Mouse (Mus musculus) heart, adult 11 months (tissue): Measurements from ENCODE around the gene Dag1.

ENCODE experiments used
- DNase-seq: peaks from one replicate; pipeline ENCODE4 v3.0.0; 2022

Gene Dag1

GRCm38 (mm10) chr9:108182806-108183506 is 80.8 kb downstream of the Dag1 start:
- no peak for DNase-seq

GRCm38 (mm10) chr9:108178391-108178790 is 85.4 kb downstream of the Dag1 start:
- no peak for DNase-seq

DNA sequence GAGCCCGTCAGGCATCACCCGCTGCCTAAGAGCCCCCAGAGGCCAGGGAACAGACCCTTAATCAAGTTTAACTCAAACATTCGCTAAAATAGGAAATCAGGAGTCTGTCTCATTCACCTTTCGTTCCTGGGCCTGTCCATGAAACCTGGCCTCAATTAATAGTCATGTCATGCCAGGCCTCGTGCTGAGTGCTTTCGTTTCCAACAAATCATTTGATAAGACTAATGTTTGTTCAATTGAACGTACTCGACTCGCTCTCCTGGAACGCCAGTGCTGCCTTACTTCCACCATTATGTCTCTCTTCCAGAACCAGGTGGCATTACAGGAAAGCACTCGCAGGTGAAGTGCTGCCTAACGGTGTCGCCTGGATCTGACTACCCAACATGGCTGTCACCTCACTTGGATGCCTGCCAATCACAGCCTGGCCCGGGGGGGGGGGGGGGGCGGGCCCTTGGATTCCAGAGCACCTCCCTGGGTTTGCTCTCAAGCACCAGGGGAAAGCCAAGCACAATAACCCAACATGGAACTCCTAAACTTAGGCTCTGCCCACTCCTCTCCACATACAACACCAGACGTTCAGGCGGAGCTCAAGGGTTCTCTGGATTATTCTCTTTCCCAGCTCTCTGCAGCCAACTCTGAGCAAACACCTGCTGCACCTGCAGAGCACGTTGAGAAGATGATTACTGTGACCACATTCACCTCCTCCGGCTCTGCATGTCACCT is 88.5 kb downstream of the Dag1 start:
- no peak for DNase-seq

- DNase-seq = no peak
Measured at GRCm38 (mm10) chr9:108172777-108173350, 90.9 kb downstream of the Dag1 start.

GRCm38 (mm10) chr9:108169751-108170150 is 94.0 kb downstream of the Dag1 start:
- no peak for DNase-seq

- no peak for DNase-seq
Measured at GRCm38 (mm10) chr9:108165143-108165542, 98.6 kb downstream of the Dag1 start.

GRCm38 (mm10) chr9:108163646-108164284 is 100.0 kb downstream of the Dag1 start:
- no peak for DNase-seq

GRCm38 (mm10) chr9:108157891-108158290 is 105.9 kb downstream of the Dag1 start:
- DNase-seq = no peak

DNA sequence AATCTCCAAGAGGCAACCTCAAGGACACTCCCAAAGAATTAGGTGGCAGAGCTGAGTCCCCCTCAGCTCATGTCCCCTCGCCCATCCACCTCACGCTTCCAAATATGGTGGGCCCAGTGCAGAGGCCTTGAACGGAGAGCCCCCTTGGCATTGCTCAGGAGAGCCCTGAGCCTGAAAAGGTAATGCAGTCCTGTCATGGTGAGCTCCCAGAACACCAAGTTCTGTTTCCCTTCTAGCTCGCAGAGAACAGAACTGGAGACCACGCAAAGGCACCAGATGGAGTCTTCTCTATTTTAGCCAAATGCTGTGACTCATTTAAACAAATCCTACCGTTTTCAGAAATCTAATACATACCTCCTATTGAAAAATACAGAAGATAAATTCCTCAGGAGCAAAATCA is 106.3 kb downstream of the Dag1 start:
- DNase-seq = no peak

- no peak for DNase-seq
Measured at GRCm38 (mm10) chr9:108156786-108157185, 107.0 kb downstream of the Dag1 start.

- no peak for DNase-seq
Measured at GRCm38 (mm10) chr9:108154814-108155213, 108.9 kb downstream of the Dag1 start.
